Mouse (Mus musculus) ovary, adult 10 weeks (tissue): ENCODE data around the gene Olfr1347. TPM values are rescaled to one million over a fixed set of nuclear protein-coding genes. Genes with fewer than 3 reads are reported as not detected.

ENCODE experiments used
- polyA plus RNA-seq: library from polyadenylated mRNA; stranded (reverse); fragments of 350-450 nt; fragmentation: Illumina TruSeq; extraction: RNeasy Lipid Tissue Mini Kit (QIAGEN cat#74804); gene quantifications from one replicate; pipeline ENCODE4 v1.2.3, GENCODE M21; 2014

Gene Olfr1347
- not detected for polyA plus RNA-seq

DNA sequence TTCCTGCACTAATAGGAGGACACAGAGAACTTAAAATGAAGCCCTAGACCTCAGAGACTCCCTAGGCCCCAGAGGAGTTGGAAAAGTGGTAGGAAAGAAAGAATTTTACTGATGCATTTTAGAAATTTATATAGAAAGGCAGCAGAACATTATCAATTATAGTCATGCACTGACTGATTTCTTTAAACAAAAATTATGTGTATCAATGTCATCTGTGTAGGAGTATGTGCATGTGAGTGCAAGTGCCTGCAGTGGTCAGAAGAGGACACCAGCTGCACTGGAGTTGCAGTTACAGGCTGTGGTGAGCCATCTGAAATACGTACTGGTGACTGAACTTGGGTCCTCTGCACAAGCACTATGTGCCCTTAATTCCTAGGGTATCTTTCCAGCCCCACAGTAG, at the start of gene Olfr1347:
TSS of gene Olfr1347 (minus strand) at position 101 of the 400 bp plus-strand sequence.

DNA sequence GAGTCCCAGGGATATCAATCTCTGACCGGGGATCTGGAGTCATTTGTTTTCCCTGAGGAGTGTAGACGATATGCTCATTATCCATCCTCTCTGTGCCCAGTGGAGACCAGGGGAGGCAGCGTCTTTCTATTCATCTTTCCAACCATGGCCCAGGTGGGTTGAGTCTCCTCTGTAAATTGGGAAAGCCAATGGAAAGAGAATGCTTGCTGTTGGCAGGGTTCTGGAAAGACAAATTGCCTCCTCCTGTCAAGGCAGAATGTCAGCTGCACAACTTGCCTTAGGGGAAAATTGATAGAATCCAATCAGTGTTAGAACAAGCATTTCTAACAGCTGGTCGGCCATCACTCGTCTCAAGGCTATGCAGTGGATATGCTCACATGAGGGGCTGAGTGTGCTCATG, 23.3 kb upstream of the Olfr1347 start, which contains the start of gene Olfr1349:
TSS of gene Olfr1349 (minus strand) at position 101 of the 400 bp plus-strand sequence.

GRCm38 (mm10) chr7:6508648-6509047, 9.1 kb upstream of the Olfr1347 start, which contains the start of gene Olfr1348:
Gene Olfr1348 (minus strand): TSS chr7:6508748.

DNA sequence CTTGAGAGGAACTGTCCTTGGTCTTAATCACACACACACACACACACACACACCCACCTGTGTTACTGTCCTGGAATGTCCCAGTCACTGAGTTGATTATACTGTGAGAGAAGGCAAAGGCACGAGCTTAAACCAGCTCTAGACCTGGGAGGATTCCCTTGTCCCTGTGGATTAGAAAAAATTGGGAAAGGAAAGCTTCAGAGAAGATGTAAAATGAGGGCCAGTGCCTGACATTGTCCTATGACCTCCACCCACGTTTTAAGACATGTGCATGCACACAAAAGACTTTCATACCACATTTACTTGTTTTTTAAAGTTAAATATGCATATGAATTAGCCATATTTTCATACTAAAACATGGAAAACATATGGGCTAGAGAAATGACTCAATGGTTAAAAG, 12.7 kb downstream of the Olfr1347 start, which contains the start of gene Olfr5:
TSS of gene Olfr5 (minus strand) at position 101 of the 400 bp plus-strand sequence.

DNA sequence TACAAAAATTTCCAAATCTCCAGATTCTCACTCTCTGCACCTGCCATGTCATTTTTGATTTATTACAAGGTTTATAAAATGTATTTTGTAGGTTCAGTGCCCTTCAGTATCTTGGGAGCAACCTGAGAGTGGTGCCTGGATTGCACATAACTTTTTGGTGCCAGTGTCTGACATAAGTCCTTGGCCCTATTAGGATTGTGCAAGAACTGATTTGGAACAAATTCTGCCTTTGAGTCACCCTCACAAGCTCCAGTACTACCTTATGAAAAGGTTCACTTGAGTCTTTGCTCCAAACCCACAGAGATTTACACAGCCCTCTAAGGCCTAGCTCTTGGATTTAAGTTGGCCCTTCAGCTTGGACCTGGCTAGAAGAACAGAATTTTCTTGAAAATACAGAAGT, 32.6 kb downstream of the Olfr1347 start, which contains the start of gene Olfr1346:
TSS of gene Olfr1346 (plus strand) at position 151 of the 400 bp plus-strand sequence.

GRCm38 (mm10) chr7:6455868-6456267, 43.7 kb downstream of the Olfr1347 start, which contains the start of gene Olfr1336:
Gene Olfr1336 (plus strand): TSS chr7:6456168.

GRCm38 (mm10) chr7:6438388-6438787, 61.2 kb downstream of the Olfr1347 start, which contains the start of gene Olfr1344:
Gene Olfr1344 (plus strand): TSS chr7:6438688.

Other genes with a start within 250 kb of the Olfr1347 start
- gene Epp13, start 247.0 kb downstream of the Olfr1347 start, polyA plus RNA-seq: 0.54 TPM
- 19.4 TPM for gene Zfp667, start 213.2 kb downstream of the Olfr1347 start, polyA plus RNA-seq
- gene Zfp583, start 168.5 kb downstream of the Olfr1347 start, polyA plus RNA-seq: 18.5 TPM
- gene Gm3854, start 156.0 kb downstream of the Olfr1347 start, polyA plus RNA-seq: 1.7 TPM
- gene Zfp78, start 136.5 kb downstream of the Olfr1347 start, polyA plus RNA-seq: 7.6 TPM
- gene Zfp28, start 116.5 kb downstream of the Olfr1347 start, polyA plus RNA-seq: 10.3 TPM
- gene Smim17, start 101.0 kb downstream of the Olfr1347 start, polyA plus RNA-seq: not detected
- gene Gm20715, start 89.5 kb downstream of the Olfr1347 start, polyA plus RNA-seq: not detected
- gene Olfr1344, start 61.1 kb downstream of the Olfr1347 start, polyA plus RNA-seq: not detected
- gene Olfr1336, start 43.6 kb downstream of the Olfr1347 start, polyA plus RNA-seq: not detected
- gene Olfr1346, start 32.7 kb downstream of the Olfr1347 start, polyA plus RNA-seq: not detected
- gene Olfr5, start 12.8 kb downstream of the Olfr1347 start, polyA plus RNA-seq: not detected
- gene Olfr1348, start 9.0 kb upstream of the Olfr1347 start, polyA plus RNA-seq: not detected
- not detected for gene Olfr1349, start 23.2 kb upstream of the Olfr1347 start, polyA plus RNA-seq
- gene Olfr1350, start 65.1 kb upstream of the Olfr1347 start, polyA plus RNA-seq: not detected
- 1.0 TPM for gene Zim1, start 196.7 kb upstream of the Olfr1347 start, polyA plus RNA-seq
- 25.7 TPM for gene Peg3, start 230.7 kb upstream of the Olfr1347 start, polyA plus RNA-seq
- 1.3 TPM for gene Usp29, start 230.8 kb upstream of the Olfr1347 start, polyA plus RNA-seq